Mouse (Mus musculus) myocyte (in vitro differentiated cells): Measurements from ENCODE around the gene Tnfrsf13c.

Experiments used
- CEBPB ChIP-seq: IDR thresholded peaks from 2 replicates; pipeline ENCODE4 v1.6.1; 2011; ENCODE audit warnings: mild to moderate bottlenecking, moderate library complexity; ENCODE audit not compliant: poor library complexity, insufficient read depth, severe bottlenecking
- E2F4 ChIP-seq: IDR thresholded peaks from one replicate; pipeline ENCODE4 v1.6.1; 2011; ENCODE audit warnings: mild to moderate bottlenecking, control low read depth, moderate library complexity; ENCODE audit not compliant: insufficient read depth
- MAX ChIP-seq: IDR thresholded peaks from one replicate; pipeline ENCODE4 v1.6.1; 2011; ENCODE audit warnings: low read depth, mild to moderate bottlenecking, control low read depth
- MYOG ChIP-seq, 3 experiments: IDR thresholded peaks; one replicate each; pipeline ENCODE4 v1.6.1; 2011; ENCODE audit warnings: control low read depth in 2 of 3, low read depth in 2 of 3, mild to moderate bottlenecking in 2 of 3; ENCODE audit not compliant: insufficient read length in 2 of 3, control insufficient read depth in 1 of 3, insufficient read depth in 1 of 3
- POLR2A ChIP-seq: IDR thresholded peaks from one replicate; pipeline ENCODE4 v1.6.1; 2011; ENCODE audit warnings: low read depth, mild to moderate bottlenecking, control low read depth, moderate library complexity; ENCODE audit not compliant: insufficient read length
- POLR2AphosphoS2 ChIP-seq: IDR thresholded peaks from one replicate; pipeline ENCODE4 v1.6.1; 2011; ENCODE audit warnings: low read depth, control low read depth; ENCODE audit not compliant: insufficient read length
- SRF ChIP-seq: IDR thresholded peaks from one replicate; pipeline ENCODE4 v1.6.1; 2011; ENCODE audit warnings: low read depth; ENCODE audit not compliant: control insufficient read depth, insufficient read length
- TCF12 ChIP-seq: IDR thresholded peaks from one replicate; pipeline ENCODE4 v1.6.1; 2011; ENCODE audit warnings: mild to moderate bottlenecking, control low read depth; ENCODE audit not compliant: poor library complexity, insufficient read depth, severe bottlenecking

DNA sequence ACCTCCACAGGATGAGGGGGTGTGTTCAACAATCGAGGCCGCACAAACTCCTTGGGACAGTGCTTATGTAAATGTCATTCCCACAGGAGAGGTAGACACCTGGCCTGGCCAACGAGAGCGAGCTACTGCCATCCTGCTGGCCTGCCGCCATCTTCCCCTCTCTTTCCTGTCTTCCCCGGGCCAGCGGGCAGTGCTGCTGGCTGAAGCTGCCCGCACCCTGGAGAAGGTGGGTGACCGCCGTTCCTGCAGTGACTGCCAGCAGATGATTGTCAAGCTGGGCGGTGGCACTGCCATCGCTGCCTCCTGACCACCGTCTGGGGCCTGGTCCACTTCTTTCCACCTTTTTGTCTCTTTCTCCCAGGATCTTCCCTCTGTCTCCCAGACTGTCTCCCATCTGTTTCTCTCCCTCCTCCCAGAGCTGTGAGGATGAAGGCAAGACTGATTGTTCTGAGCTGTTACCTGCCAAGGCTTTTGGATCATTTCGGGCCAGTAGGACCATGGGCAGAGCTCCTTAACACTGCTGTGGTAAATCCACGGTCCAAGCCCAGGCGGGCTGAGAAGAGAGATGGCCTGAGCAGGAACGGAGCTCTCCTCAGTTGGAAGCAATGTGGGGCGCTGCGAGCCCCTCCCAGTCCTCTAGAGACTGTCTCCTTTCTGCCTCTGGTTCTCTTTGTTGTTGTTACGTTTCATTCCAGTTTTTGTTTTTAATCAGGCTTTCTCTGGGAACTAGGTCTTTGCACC is 20.4 kb downstream of the Tnfrsf13c start:
- TF ChIP-seq SRF (no peak), POLR2A (peak; percentile 41), TCF12 (no peak), MYOG (IDR thresholded peaks at IDR 0.05; ENCODE audit: control insufficient read depth in 1 of 3, insufficient read depth in 1 of 3, insufficient read length in 2 of 3, low read depth in 2 of 3) (no peak), E2F4 (no peak), POLR2AphosphoS2 (peak; percentile 82), MAX (no peak), CEBPB (no peak)
